Mouse (Mus musculus): ENCODE measurements around the gene Tmem171. TPM values are rescaled to one million over a fixed set of nuclear protein-coding genes. Genes with fewer than 3 reads are reported as not detected.

The Tmem171 gene
- total RNA-seq, 2 experiments from 2014 or later = not detected

GRCm38 (mm10) chr13:98652194-98652593 is 42.4 kb downstream of the Tmem171 start:
- no peak for ATAC-seq (replicated peaks; ENCODE audit: poor library complexity, severe bottlenecking)

GRCm38 (mm10) chr13:98651228-98651977 is 43.2 kb downstream of the Tmem171 start:
- ATAC-seq (replicated peaks; ENCODE audit: poor library complexity, severe bottlenecking) = no peak

- no peak for ATAC-seq (replicated peaks; ENCODE audit: poor library complexity, severe bottlenecking)
Measured at GRCm38 (mm10) chr13:98647775-98648568, 46.7 kb downstream of the Tmem171 start.

GRCm38 (mm10) chr13:98638507-98639166 is 56.0 kb downstream of the Tmem171 start:
- ATAC-seq (replicated peaks; ENCODE audit: poor library complexity, severe bottlenecking) = no peak

- no peak for ATAC-seq (replicated peaks; ENCODE audit: poor library complexity, severe bottlenecking)
Measured at GRCm38 (mm10) chr13:98637145-98637544, 57.5 kb downstream of the Tmem171 start, which contains the start of gene Tmem174. TSS of gene Tmem174 (minus strand) at chr13:98637410.

- ATAC-seq (replicated peaks; ENCODE audit: poor library complexity, severe bottlenecking) = no peak
Measured at GRCm38 (mm10) chr13:98636571-98636970, 58.1 kb downstream of the Tmem171 start.

Other genes with a start within 250 kb of the Tmem171 start
- gene Gm10320, start 202.8 kb downstream of the Tmem171 start, total RNA-seq (2014; fragmentation: Nextera tagmentation) = 2.2 and 5.0 TPM in 2 replicates
- 2.2 and 3.5 TPM in 2 replicates for gene Gm10320, start 202.8 kb downstream of the Tmem171 start, total RNA-seq (2017)
- not detected in 2 replicates for gene Tmem174, start 57.4 kb downstream of the Tmem171 start, total RNA-seq (2014; fragmentation: Nextera tagmentation)
- gene Tmem174, start 57.4 kb downstream of the Tmem171 start, total RNA-seq (2017) = not detected in 2 replicates
- 47.5 and 48.2 TPM in 2 replicates for gene Fcho2, start 120.6 kb upstream of the Tmem171 start, total RNA-seq (2014; fragmentation: Nextera tagmentation)
- gene Fcho2, start 120.6 kb upstream of the Tmem171 start, total RNA-seq (2017) = 14.7 TPM in 2 replicates
- gene Tnpo1, start 231.6 kb upstream of the Tmem171 start, total RNA-seq (2014; fragmentation: Nextera tagmentation) = 123 and 142 TPM in 2 replicates
- 119 and 134 TPM in 2 replicates for gene Tnpo1, start 231.6 kb upstream of the Tmem171 start, total RNA-seq (2017)

All from granulocyte monocyte progenitor cell, adult 5-6 weeks (primary cell).